Mouse (Mus musculus) megakaryocyte-erythroid progenitor cell, adult 5-6 weeks (primary cell): ENCODE results near the gene Vamp3. TPM values are rescaled to one million over a fixed set of nuclear protein-coding genes. Genes with fewer than 3 reads are reported as not detected.

Source experiments
- total RNA-seq, 2 experiments: library from RNA; stranded (forward) in 1 of 2; stranded (reverse) in 1 of 2; fragments of 200-1000, 215-1000 nt in 1 of 2; fragments of >200 nt in 1 of 2; fragmentation: Nextera tagmentation in 1 of 2; gene quantifications; 2 replicates each; pipeline ENCODE4 v1.2.3; 2014 to 2017

Vamp3 gene
- total RNA-seq, 2 experiments from 2014 or later: 46.4 to 57.8 TPM

Other genes with a start within 250 kb of the Vamp3 start
- 0.42 TPM in 1 of 2 replicates, not detected in the other for gene Errfi1, start 204.0 kb downstream of the Vamp3 start, total RNA-seq (2014; fragmentation: Nextera tagmentation)
- 0.27 and 1.2 TPM in 2 replicates for gene Errfi1, start 204.0 kb downstream of the Vamp3 start, total RNA-seq (2017)
- gene Park7, start 143.5 kb downstream of the Vamp3 start, total RNA-seq (2014; fragmentation: Nextera tagmentation): 339 and 364 TPM in 2 replicates
- gene Park7, start 143.5 kb downstream of the Vamp3 start, total RNA-seq (2017): 415 and 488 TPM in 2 replicates
- gene Tnfrsf9, start 143.4 kb downstream of the Vamp3 start, total RNA-seq (2014; fragmentation: Nextera tagmentation): 2.6 TPM in 1 of 2 replicates, not detected in the other
- gene Tnfrsf9, start 143.4 kb downstream of the Vamp3 start, total RNA-seq (2017): 7.2 TPM in 1 of 2 replicates, not detected in the other
- not detected in 2 replicates for gene Uts2, start 60.9 kb downstream of the Vamp3 start, total RNA-seq (2014; fragmentation: Nextera tagmentation)
- gene Uts2, start 60.9 kb downstream of the Vamp3 start, total RNA-seq (2017): not detected in 2 replicates
- gene Per3, start 13.3 kb downstream of the Vamp3 start, total RNA-seq (2014; fragmentation: Nextera tagmentation): 8.4 and 8.9 TPM in 2 replicates
- gene Per3, start 13.3 kb downstream of the Vamp3 start, total RNA-seq (2017): 4.4 and 6.1 TPM in 2 replicates
- gene Gm13090, start 31.6 kb upstream of the Vamp3 start, total RNA-seq (2014; fragmentation: Nextera tagmentation): not detected in 2 replicates
- gene Gm13090, start 31.6 kb upstream of the Vamp3 start, total RNA-seq (2017): not detected in 2 replicates